Mouse (Mus musculus): ENCODE results near the gene Vps35l. TPM values are rescaled to one million over a fixed set of nuclear protein-coding genes. Genes with fewer than 3 reads are reported as not detected.

The Vps35l gene
- 68.1 and 68.3 TPM in 2 replicates for polyA plus RNA-seq (2014; fragmentation: Nextera tagmentation; extraction: Ambion mirVana)

DNA sequence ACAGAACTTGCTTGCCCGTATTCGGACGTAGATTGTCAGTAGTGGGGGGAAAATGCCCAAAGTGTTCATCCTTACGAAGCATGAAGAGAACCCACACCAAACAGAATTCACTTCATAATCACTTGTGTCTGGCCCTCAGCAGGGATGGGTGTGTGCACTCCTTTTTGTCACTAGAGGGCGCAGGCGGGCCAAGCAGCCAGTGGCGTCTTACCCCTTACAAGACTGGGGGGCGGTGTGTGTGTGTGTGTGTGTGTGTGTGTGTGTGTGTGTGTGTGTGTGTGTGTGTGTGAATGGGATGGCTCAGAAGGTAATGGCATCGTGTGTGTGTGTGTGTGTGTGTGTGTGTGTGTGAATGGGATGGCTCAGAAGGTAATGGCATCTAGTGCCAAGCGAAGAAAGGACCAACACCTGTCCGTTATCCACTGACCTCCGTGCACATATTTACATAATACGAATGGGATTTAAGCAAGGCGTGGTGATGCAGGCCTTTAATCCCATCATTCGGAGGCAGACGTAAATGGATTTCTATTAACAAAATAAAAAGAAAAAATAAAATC, at the start of gene Vps35l:
Vps35l (plus strand) TSS at position 252 of the 557 bp plus-strand sequence.
- H3K4me1 ChIP-seq (ENCODE audit: control insufficient read depth, insufficient read depth, low read length), result no peaks in the 10 kb centered on the region
- peak within 1 kb of the TSS; percentile 79 for H3K4me2 ChIP-seq (replicated peaks; ENCODE audit: low read depth, low read length)
- H3K27me3 ChIP-seq (ENCODE audit: control insufficient read depth, insufficient read depth, low read length), result no peaks in the 10 kb centered on the region
- peaks cover 3% of the 10 kb centered on the region; the same call in 1 of the 2 replicates for H3K36me3 ChIP-seq (ENCODE audit: control insufficient read depth, insufficient read depth, low read length)
- H3K9me3 ChIP-seq (ENCODE audit: control insufficient read depth, low read depth, low read length), result no peaks in the 10 kb centered on the region
- 2% methylated on average over 14 of the region's 16 CpGs for WGBS
- H3K9ac ChIP-seq (replicated peaks; ENCODE audit: low read depth, low read length), result peak within 1 kb of the TSS; percentile 47
- no peak within 1 kb of the TSS for H3K27ac ChIP-seq (ENCODE audit: low read length)
- peak; percentile 69 for ATAC-seq (ENCODE audit: insufficient number of reproducible peaks, insufficient read depth, low FRiP score, low read depth)
- H3K4me3 ChIP-seq (ENCODE audit: low read depth, low read length), result peak within 1 kb of the TSS; percentile 75

DNA sequence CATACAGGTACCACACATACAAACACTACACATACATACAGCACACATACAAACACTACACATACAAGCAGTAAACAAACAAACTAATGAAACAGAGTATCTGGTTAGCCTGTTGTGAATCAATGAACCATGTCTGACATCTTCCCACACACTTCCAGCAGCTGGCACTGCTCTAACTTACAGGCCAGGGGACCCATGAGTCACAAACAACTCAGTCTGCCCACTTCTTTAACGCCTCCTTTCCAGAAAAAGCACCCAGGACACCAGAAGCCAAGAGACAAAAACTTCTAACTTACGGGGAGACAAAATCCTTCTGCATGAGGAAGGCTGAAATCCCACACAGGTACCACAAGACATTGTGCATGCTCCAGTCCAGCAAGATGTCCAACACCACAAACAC, 48.7 kb upstream of the Vps35l start:
- no peak for ATAC-seq (ENCODE audit: insufficient number of reproducible peaks, insufficient read depth, low FRiP score, low read depth)
- no peaks in the 10 kb centered on the region for H3K4me1 ChIP-seq (ENCODE audit: control insufficient read depth, insufficient read depth, low read length)
- peaks cover 39% of the 10 kb centered on the region for H3K36me3 ChIP-seq (ENCODE audit: control insufficient read depth, insufficient read depth, low read length)
- no peaks in the 10 kb centered on the region for H3K9me3 ChIP-seq (ENCODE audit: control insufficient read depth, low read depth, low read length)
- no peak overlapping the region for H3K4me2 ChIP-seq (replicated peaks; ENCODE audit: low read depth, low read length)
- no peak overlapping the region for H3K4me3 ChIP-seq (ENCODE audit: low read depth, low read length)
- WGBS, result 93% methylated on average over 2 of the region's 2 CpGs
- H3K27ac ChIP-seq (ENCODE audit: low read length), result no peak overlapping the region
- H3K9ac ChIP-seq (replicated peaks; ENCODE audit: low read depth, low read length), result no peak overlapping the region
- no peaks in the 10 kb centered on the region for H3K27me3 ChIP-seq (ENCODE audit: control insufficient read depth, insufficient read depth, low read length)

DNA sequence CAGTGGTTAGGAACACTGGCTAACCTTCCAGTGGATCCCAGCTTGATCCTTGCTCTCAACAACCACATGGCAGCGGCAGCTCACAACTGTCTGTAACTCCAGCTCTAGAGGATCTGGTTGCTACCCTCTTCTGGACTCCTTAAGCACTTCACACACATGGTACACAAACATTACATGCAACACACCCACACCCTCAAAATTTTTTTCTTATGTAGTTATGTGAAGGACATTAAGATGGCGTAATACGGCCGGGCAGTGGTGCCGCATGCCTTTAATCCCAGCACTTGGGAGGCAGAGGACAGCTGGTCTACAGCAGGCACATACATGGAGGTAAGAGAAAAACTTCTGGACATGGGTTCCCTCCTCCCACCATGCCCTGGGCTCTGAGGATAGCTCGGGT, 43.9 kb upstream of the Vps35l start:
- H3K27me3 ChIP-seq (ENCODE audit: control insufficient read depth, insufficient read depth, low read length), result no peaks in the 10 kb centered on the region
- 97% methylated on average over 6 of the region's 6 CpGs for WGBS
- no peak overlapping the region for H3K27ac ChIP-seq (ENCODE audit: low read length)
- H3K9ac ChIP-seq (replicated peaks; ENCODE audit: low read depth, low read length), result no peak overlapping the region
- no peak for ATAC-seq (ENCODE audit: insufficient number of reproducible peaks, insufficient read depth, low FRiP score, low read depth)
- no peak overlapping the region for H3K4me2 ChIP-seq (replicated peaks; ENCODE audit: low read depth, low read length)
- no peaks in the 10 kb centered on the region for H3K4me1 ChIP-seq (ENCODE audit: control insufficient read depth, insufficient read depth, low read length)
- H3K4me3 ChIP-seq (ENCODE audit: low read depth, low read length), result no peak overlapping the region
- H3K9me3 ChIP-seq (ENCODE audit: control insufficient read depth, low read depth, low read length), result no peaks in the 10 kb centered on the region
- H3K36me3 ChIP-seq (ENCODE audit: control insufficient read depth, insufficient read depth, low read length), result peaks cover 11% of the 10 kb centered on the region; the same call in 1 of the 2 replicates

DNA sequence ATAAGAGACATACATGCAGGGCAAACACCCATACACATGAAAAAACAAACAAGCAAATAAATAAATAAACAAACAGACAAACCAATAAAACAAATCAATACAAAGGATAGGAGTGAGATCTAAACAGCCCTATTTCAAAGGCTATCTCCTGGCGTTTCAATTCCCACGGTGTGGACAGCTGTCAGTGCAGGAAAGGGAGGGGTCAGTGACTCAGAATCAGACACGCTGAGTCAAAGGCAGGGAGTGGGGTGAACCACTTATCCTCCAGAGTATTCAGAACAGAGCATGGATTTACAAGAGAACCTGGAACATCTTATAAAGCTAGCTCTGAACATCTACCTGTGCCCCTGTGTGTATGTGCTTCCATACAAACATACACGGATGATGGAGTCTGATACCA, 42.9 kb upstream of the Vps35l start:
- 70% methylated on average over 4 of the region's 4 CpGs for WGBS
- Histone ChIP-seq H3K36me3 (ENCODE audit: control insufficient read depth, insufficient read depth, low read length) (peaks cover 1% of the 10 kb centered on the region; the same call in 1 of the 2 replicates), H3K9me3 (ENCODE audit: control insufficient read depth, low read depth, low read length) (no peaks in the 10 kb centered on the region), H3K4me2 (replicated peaks; ENCODE audit: low read depth, low read length) (no peak overlapping the region), H3K27ac (ENCODE audit: low read length) (no peak overlapping the region), H3K27me3 (ENCODE audit: control insufficient read depth, insufficient read depth, low read length) (no peaks in the 10 kb centered on the region), H3K4me3 (ENCODE audit: low read depth, low read length) (no peak overlapping the region), H3K9ac (replicated peaks; ENCODE audit: low read depth, low read length) (no peak overlapping the region), H3K4me1 (ENCODE audit: control insufficient read depth, insufficient read depth, low read length) (no peaks in the 10 kb centered on the region)
- ATAC-seq (ENCODE audit: insufficient number of reproducible peaks, insufficient read depth, low FRiP score, low read depth), result no peak

DNA sequence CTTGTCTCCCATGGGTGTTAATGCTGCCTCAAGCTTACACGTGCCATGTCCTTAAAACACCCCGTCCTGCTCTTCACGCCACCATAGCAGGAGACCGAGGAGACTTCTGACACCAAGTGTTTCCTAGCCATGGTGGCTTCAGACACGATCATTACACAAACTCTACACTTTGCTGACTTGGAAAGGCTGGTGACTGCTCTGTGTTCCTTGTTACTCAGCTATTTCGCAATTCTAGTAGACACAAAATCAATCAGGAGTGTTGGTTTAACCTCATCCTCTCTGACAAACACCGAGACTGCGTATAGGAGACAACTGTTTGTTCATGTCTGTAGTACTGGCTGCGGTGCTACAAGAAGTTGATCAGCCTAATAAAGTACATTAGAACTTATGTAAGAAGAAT, 41.1 kb upstream of the Vps35l start:
- WGBS, result 74% methylated on average over 9 of the region's 9 CpGs
- Histone ChIP-seq H3K9me3 (ENCODE audit: control insufficient read depth, low read depth, low read length) (no peaks in the 10 kb centered on the region), H3K9ac (replicated peaks; ENCODE audit: low read depth, low read length) (no peak overlapping the region), H3K27me3 (ENCODE audit: control insufficient read depth, insufficient read depth, low read length) (no peaks in the 10 kb centered on the region), H3K4me3 (ENCODE audit: low read depth, low read length) (no peak overlapping the region), H3K4me1 (ENCODE audit: control insufficient read depth, insufficient read depth, low read length) (peaks cover 8% of the 10 kb centered on the region), H3K36me3 (ENCODE audit: control insufficient read depth, insufficient read depth, low read length) (no peaks in the 10 kb centered on the region; the same call in 1 of the 2 replicates), H3K27ac (ENCODE audit: low read length) (no peak overlapping the region), H3K4me2 (replicated peaks; ENCODE audit: low read depth, low read length) (no peak overlapping the region)
- no peak for ATAC-seq (ENCODE audit: insufficient number of reproducible peaks, insufficient read depth, low FRiP score, low read depth)

DNA sequence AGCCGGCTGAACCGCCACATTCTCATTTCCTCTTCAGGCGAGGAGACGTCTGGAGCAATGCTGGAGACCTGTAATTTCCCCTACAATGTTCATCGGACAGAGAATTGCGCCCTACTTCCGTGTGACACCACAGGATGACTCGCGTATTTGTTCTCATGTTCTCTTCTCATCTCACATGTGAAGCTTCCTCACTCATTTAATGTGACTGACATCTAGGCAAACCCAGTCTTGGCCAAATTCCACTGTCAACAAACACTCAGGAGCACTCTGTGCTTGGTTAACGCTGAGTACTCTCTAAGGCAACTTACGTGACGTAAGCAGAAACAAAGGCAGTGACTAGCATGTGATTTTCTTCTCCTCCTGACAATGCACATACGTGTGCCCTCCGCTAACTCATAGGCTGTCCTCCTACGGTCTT, 36.9 kb upstream of the Vps35l start:
- Histone ChIP-seq H3K36me3 (ENCODE audit: control insufficient read depth, insufficient read depth, low read length) (no peaks in the 10 kb centered on the region), H3K4me1 (ENCODE audit: control insufficient read depth, insufficient read depth, low read length) (peaks cover 17% of the 10 kb centered on the region), H3K27ac (ENCODE audit: low read length) (no peak overlapping the region), H3K4me2 (replicated peaks; ENCODE audit: low read depth, low read length) (no peak overlapping the region), H3K27me3 (ENCODE audit: control insufficient read depth, insufficient read depth, low read length) (no peaks in the 10 kb centered on the region), H3K9ac (replicated peaks; ENCODE audit: low read depth, low read length) (no peak overlapping the region), H3K9me3 (ENCODE audit: control insufficient read depth, low read depth, low read length) (no peaks in the 10 kb centered on the region), H3K4me3 (ENCODE audit: low read depth, low read length) (no peak overlapping the region)
- ATAC-seq (ENCODE audit: insufficient number of reproducible peaks, insufficient read depth, low FRiP score, low read depth), result no peak
- 88% methylated on average over 15 of the region's 15 CpGs for WGBS

DNA sequence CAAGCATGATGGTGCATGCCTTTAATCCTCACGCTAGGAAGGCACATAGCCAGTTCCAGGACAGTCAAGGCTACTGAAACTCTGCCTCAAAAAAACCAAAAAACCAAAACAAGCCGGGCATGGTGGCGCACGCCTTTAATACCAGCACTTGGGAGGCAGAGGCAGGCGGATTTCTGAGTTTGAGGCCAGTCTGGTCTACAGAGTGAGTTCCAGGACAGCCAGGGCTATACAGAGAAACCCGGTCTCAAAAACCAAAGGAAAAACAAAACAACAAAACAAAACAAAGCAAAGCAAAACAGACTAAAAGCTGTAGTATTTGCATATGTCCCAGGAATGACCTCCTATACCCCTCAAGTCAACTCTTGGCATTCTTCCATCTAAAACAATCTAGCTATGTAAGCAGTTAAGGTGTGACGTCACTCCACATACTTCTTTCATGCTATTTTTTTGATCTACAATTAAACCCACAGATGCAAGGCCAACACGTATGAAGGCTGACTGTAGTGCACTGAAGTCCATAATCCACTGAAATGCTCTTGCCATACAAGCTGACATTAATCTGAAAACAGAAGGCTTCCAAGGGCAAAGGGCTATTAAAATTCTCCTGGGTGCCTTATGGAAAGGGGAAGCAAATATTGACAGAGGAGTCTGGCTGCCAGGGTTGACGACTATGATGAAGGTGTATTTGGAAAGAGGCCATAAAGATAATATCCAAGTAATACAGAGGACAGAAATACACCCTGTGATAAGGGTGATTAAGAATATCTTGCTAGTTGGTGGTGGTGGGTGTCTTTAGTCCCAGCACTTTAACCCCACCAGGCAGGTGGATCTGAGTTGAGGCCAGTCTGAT, 35.8 kb upstream of the Vps35l start:
- peak; percentile 35; the same call in 1 of the 2 replicates for ATAC-seq (ENCODE audit: insufficient number of reproducible peaks, insufficient read depth, low FRiP score, low read depth)
- H3K4me3 ChIP-seq (ENCODE audit: low read depth, low read length), result peak overlapping the region; percentile 92
- H3K27ac ChIP-seq (ENCODE audit: low read length), result no peak overlapping the region
- H3K4me2 ChIP-seq (replicated peaks; ENCODE audit: low read depth, low read length), result peak overlapping the region; percentile 68
- H3K4me1 ChIP-seq (ENCODE audit: control insufficient read depth, insufficient read depth, low read length), result peaks cover 17% of the 10 kb centered on the region
- H3K27me3 ChIP-seq (ENCODE audit: control insufficient read depth, insufficient read depth, low read length), result no peaks in the 10 kb centered on the region
- peak overlapping the region; percentile 76 for H3K9ac ChIP-seq (replicated peaks; ENCODE audit: low read depth, low read length)
- H3K36me3 ChIP-seq (ENCODE audit: control insufficient read depth, insufficient read depth, low read length), result no peaks in the 10 kb centered on the region
- WGBS, result 74% methylated on average over 9 of the region's 9 CpGs
- H3K9me3 ChIP-seq (ENCODE audit: control insufficient read depth, low read depth, low read length), result no peaks in the 10 kb centered on the region

DNA sequence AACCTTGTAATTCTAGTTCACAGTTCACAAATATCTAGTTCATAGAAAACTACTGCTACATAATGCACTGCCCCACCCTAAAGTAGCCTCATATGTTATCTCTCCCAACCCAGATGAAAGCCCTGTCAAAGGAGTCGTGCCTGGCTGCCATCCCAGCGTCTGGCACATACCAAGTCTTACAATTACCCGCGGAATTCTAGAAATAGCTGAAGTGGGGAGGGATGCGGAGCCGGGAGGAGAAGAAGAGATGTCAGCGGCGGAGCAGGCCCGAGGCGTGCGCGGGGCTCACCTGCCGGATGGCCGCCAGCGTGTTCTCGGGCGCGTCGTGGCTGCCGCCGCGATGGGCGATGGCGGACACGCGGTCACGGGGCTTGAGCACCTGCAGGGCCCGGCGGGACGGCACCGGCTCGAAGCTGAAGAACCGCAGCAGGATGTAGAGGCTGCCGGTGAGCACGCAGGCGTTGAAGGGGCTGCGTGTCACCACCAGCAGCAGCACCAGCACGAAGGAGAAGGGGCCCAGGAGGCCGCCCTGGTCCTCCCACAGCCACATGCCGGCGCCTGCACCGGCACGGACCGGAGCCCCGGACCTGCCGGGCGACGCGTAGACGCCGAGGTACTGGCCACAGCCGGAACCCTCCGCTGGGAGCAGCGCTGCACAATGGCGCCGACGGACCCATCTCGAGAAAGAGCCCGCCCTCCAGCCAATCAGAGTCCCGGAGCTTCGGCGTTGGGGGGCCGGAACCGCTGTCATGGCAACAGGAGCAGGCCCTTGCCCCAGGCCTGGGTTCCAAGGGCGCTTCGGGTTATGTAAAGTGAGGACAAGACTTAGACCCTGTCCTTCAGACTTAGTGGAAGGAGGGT, 34.7 kb upstream of the Vps35l start, which contains the start of gene Gde1:
Gde1 (minus strand) TSS at position 678 of the 861 bp plus-strand sequence.
- ATAC-seq (ENCODE audit: insufficient number of reproducible peaks, insufficient read depth, low FRiP score, low read depth), result peak; percentile 92
- WGBS, result under 1% methylated on average over 66 of the region's 66 CpGs
- H3K4me2 ChIP-seq (replicated peaks; ENCODE audit: low read depth, low read length), result peak within 1 kb of the TSS; percentile 68
- peaks cover 17% of the 10 kb centered on the region for H3K4me1 ChIP-seq (ENCODE audit: control insufficient read depth, insufficient read depth, low read length)
- H3K9me3 ChIP-seq (ENCODE audit: control insufficient read depth, low read depth, low read length), result no peaks in the 10 kb centered on the region
- peak within 1 kb of the TSS; percentile 79 for H3K27ac ChIP-seq (ENCODE audit: low read length)
- H3K4me3 ChIP-seq (ENCODE audit: low read depth, low read length), result peak within 1 kb of the TSS; percentile 92
- H3K9ac ChIP-seq (replicated peaks; ENCODE audit: low read depth, low read length), result peak within 1 kb of the TSS; percentile 76
- H3K27me3 ChIP-seq (ENCODE audit: control insufficient read depth, insufficient read depth, low read length), result no peaks in the 10 kb centered on the region
- H3K36me3 ChIP-seq (ENCODE audit: control insufficient read depth, insufficient read depth, low read length), result no peaks in the 10 kb centered on the region
